Mouse (Mus musculus) E14TG2a.4 (cell line): ENCODE data around the gene Defb13.
"Not testable (repeated sequence)": the region's sequence is repeated elsewhere in the genome, so short reads cannot be mapped to it uniquely, and the experiment has no call there.

Experiments
- H3K27me3 ChIP-seq: 2 replicates; pipeline ENCODE4 v1.6.1; 2014; ENCODE audit warnings: low read length, control low read depth; ENCODE audit not compliant: insufficient read depth
- H3K36me3 ChIP-seq: 2 replicates; pipeline ENCODE4 v1.6.1; 2014; ENCODE audit warnings: low read length, control low read depth; ENCODE audit not compliant: insufficient read depth
- H3K4me1 ChIP-seq: replicated peaks from 2 replicates; pipeline ENCODE4 v1.6.1; 2014; ENCODE audit warnings: low read depth, low read length, control low read depth
- H3K4me3 ChIP-seq: replicated peaks from 2 replicates; pipeline ENCODE4 v1.5.1; 2014; ENCODE audit warnings: mild to moderate bottlenecking, low read length
- H3K9me3 ChIP-seq: 2 replicates; pipeline ENCODE4 v1.6.1; 2014; ENCODE audit warnings: low read length, control low read depth
- CTCF ChIP-seq: conservative IDR thresholded peaks from 2 replicates; pipeline ENCODE4 v1.5.1; 2014; ENCODE audit warnings: low read length
- NANOG ChIP-seq: IDR thresholded peaks from 2 replicates; pipeline ENCODE4 v1.6.1; 2014; ENCODE audit warnings: borderline replicate concordance, low read length, mixed read lengths
- POU5F1 ChIP-seq: IDR thresholded peaks from 2 replicates; pipeline ENCODE4 v1.6.1; 2014; ENCODE audit warnings: low read length, borderline replicate concordance

The Defb13 gene

GRCm38 (mm10) chr8:21946462-21946861, at the start of gene Defb13:
Gene Defb13 (plus strand): TSS chr8:21946762.
- Histone ChIP-seq H3K4me3 (no peak within 1 kb of the TSS), H3K36me3 (no peaks in the 10 kb centered on the region), H3K4me1 (no peaks in the 10 kb centered on the region), H3K9me3 (no peaks in the 10 kb centered on the region), H3K27me3 (no peaks in the 10 kb centered on the region)
- TF ChIP-seq POU5F1 (no peak), CTCF (no peak), NANOG (no peak)

- not testable (repeated sequence) for H3K27me3 ChIP-seq, H3K4me1 ChIP-seq, H3K9me3 ChIP-seq, H3K36me3 ChIP-seq, H3K4me3 ChIP-seq
Measured at GRCm38 (mm10) chr8:21906290-21906689, 40.3 kb upstream of the Defb13 start, which contains the start of gene Defb11. Gene Defb11 (minus strand): TSS chr8:21906412.

- H3K27me3 ChIP-seq = no peaks in the 10 kb centered on the region
- H3K9me3 ChIP-seq = peaks cover 19% of the 10 kb centered on the region
- H3K4me1 ChIP-seq = peaks cover 16% of the 10 kb centered on the region
- H3K4me3 ChIP-seq = no peak overlapping the region
- TF ChIP-seq NANOG (peak; percentile 94), CTCF (no peak), POU5F1 (no peak)
- no peaks in the 10 kb centered on the region for H3K36me3 ChIP-seq
Measured at GRCm38 (mm10) chr8:21911931-21912330, 34.6 kb upstream of the Defb13 start.

- Histone ChIP-seq H3K9me3 (peaks cover 22% of the 10 kb centered on the region), H3K4me3 (no peak overlapping the region), H3K36me3 (no peaks in the 10 kb centered on the region), H3K27me3 (no peaks in the 10 kb centered on the region), H3K4me1 (peaks cover 16% of the 10 kb centered on the region)
- no peak for TF ChIP-seq CTCF
- TF ChIP-seq NANOG = peak; percentile 52; the same call in 1 of the 2 replicates
- no peak for TF ChIP-seq POU5F1
Measured at GRCm38 (mm10) chr8:21912554-21912953, 34.0 kb upstream of the Defb13 start.

GRCm38 (mm10) chr8:21915625-21916024, 30.9 kb upstream of the Defb13 start:
- H3K27me3 ChIP-seq = no peaks in the 10 kb centered on the region
- no peak for TF ChIP-seq POU5F1
- TF ChIP-seq CTCF = no peak
- no peak for TF ChIP-seq NANOG

GRCm38 (mm10) chr8:21930754-21931153, 15.8 kb upstream of the Defb13 start:
- H3K9me3 ChIP-seq, H3K36me3 ChIP-seq, H3K4me3 ChIP-seq, H3K27me3 ChIP-seq, H3K4me1 ChIP-seq: not testable (repeated sequence)

More at GRCm38 (mm10) chr8:21915625-21916024, 30.9 kb upstream of the Defb13 start:
- peaks cover 37% of the 10 kb centered on the region for H3K9me3 ChIP-seq
- H3K36me3 ChIP-seq = no peaks in the 10 kb centered on the region
- no peak overlapping the region for H3K4me3 ChIP-seq
- peaks cover 16% of the 10 kb centered on the region for H3K4me1 ChIP-seq

GRCm38 (mm10) chr8:21932610-21933009, 14.0 kb upstream of the Defb13 start, which contains the start of gene Defb15:
Gene Defb15 (minus strand): TSS chr8:21932710.
- H3K4me1 ChIP-seq = no peaks in the 10 kb centered on the region
- TF ChIP-seq POU5F1 = no peak
- no peak for TF ChIP-seq CTCF
- H3K9me3 ChIP-seq = no peaks in the 10 kb centered on the region
- H3K36me3 ChIP-seq = no peaks in the 10 kb centered on the region
- no peak within 1 kb of the TSS for H3K4me3 ChIP-seq
- H3K27me3 ChIP-seq = no peaks in the 10 kb centered on the region

- not testable (repeated sequence) for H3K4me3 ChIP-seq
Measured at GRCm38 (mm10) chr8:21938052-21938451, 8.5 kb upstream of the Defb13 start, which contains the start of gene Defb35. Gene Defb35 (plus strand): TSS chr8:21938352.

GRCm38 (mm10) chr8:21947311-21948017, 902 bp downstream of the Defb13 start:
- H3K27me3 ChIP-seq = no peaks in the 10 kb centered on the region
- H3K4me3 ChIP-seq = no peak overlapping the region
- H3K4me1 ChIP-seq = no peaks in the 10 kb centered on the region
- TF ChIP-seq POU5F1 (no peak), NANOG (no peak), CTCF (no peak)
- no peaks in the 10 kb centered on the region for H3K9me3 ChIP-seq
- H3K36me3 ChIP-seq = no peaks in the 10 kb centered on the region

More at GRCm38 (mm10) chr8:21938052-21938451, 8.5 kb upstream of the Defb13 start, which contains the start of gene Defb35:
- H3K27me3 ChIP-seq, H3K4me1 ChIP-seq, H3K36me3 ChIP-seq: not testable (repeated sequence)
- H3K9me3 ChIP-seq = peaks cover 14% of the 10 kb centered on the region

GRCm38 (mm10) chr8:21955321-21955720, 8.8 kb downstream of the Defb13 start:
- H3K27me3 ChIP-seq = no peaks in the 10 kb centered on the region
- peaks cover 9% of the 10 kb centered on the region; the same call in 1 of the 2 replicates for H3K9me3 ChIP-seq
- TF ChIP-seq NANOG (no peak), CTCF (peak; percentile 76)
- H3K4me1 ChIP-seq = peaks cover 7% of the 10 kb centered on the region
- H3K4me3 ChIP-seq = no peak overlapping the region
- H3K36me3 ChIP-seq = no peaks in the 10 kb centered on the region
